Mouse (Mus musculus) liver, adult 2 months (tissue): ENCODE measurements around the gene Zfp326.
"Not testable (repeated sequence)": the region's sequence is repeated elsewhere in the genome, so short reads cannot be mapped to it uniquely, and the experiment has no call there.

Source experiments
- CTCF ChIP-seq: fragments of 200-500 bp; IDR thresholded peaks from 2 replicates; pipeline ENCODE4 v1.5.1; 2011; ENCODE audit warnings: low read depth, low read length, control low read depth
- POLR2A ChIP-seq: fragments of 200-500 bp; IDR thresholded peaks from 2 replicates; pipeline ENCODE4 v1.6.1; 2011; ENCODE audit warnings: low read length, control low read depth; ENCODE audit not compliant: insufficient read depth; ENCODE audit errors: extremely low read depth

- not testable (repeated sequence) for TF ChIP-seq CTCF, POLR2A
These were observed 11.2 kb upstream of the Zfp326 start for GRCm38 (mm10) chr5:105865110-105865628.
